Mouse (Mus musculus) liver, postnatal 0 days (tissue): ENCODE results near the gene Xlr3a.
"Not testable (repeated sequence)": the region's sequence is repeated elsewhere in the genome, so short reads cannot be mapped to it uniquely, and the experiment has no call there.

Experiments used
- CTCF ChIP-seq: sonication (generic); IDR thresholded peaks from 2 replicates; pipeline ENCODE4 v1.5.1; 2016; ENCODE audit warnings: antibody characterized with exemption, low read depth
- EP300 ChIP-seq: IDR thresholded peaks from 2 replicates; pipeline ENCODE4 v1.6.1; 2016; ENCODE audit warnings: antibody characterized with exemption, low read depth, mild to moderate bottlenecking

GRCm38 (mm10) chrX:73096941-73097508, at the start of gene Xlr3a:
- TF ChIP-seq CTCF, EP300: not testable (repeated sequence)
